Mouse (Mus musculus): ENCODE measurements around the gene Gm11564.
"Not testable (repeated sequence)": the region's sequence is repeated elsewhere in the genome, so short reads cannot be mapped to it uniquely, and the experiment has no call there.

Gene Gm11564

GRCm38 (mm10) chr11:99815566-99815965 lies at the start of gene Gm11564:
TSS of gene Gm11564 (minus strand) at chr11:99815666.
- not testable (repeated sequence) for DNase-seq (ENCODE audit: low spot score)

GRCm38 (mm10) chr11:99864176-99864575 lies 48.7 kb upstream of the Gm11564 start, which contains the start of gene Gm11559:
TSS of gene Gm11559 (plus strand) at chr11:99864476.
- not testable (repeated sequence) for DNase-seq (ENCODE audit: low spot score)

GRCm38 (mm10) chr11:99858761-99859160 lies 43.3 kb upstream of the Gm11564 start:
- no peak for DNase-seq (ENCODE audit: low spot score)

GRCm38 (mm10) chr11:99857617-99858016 lies 42.2 kb upstream of the Gm11564 start, which contains the start of gene Gm11568:
TSS of gene Gm11568 (plus strand) at chr11:99857917.
- no peak for DNase-seq (ENCODE audit: low spot score)

- DNase-seq (ENCODE audit: low spot score) = no peak
These were observed 38.7 kb upstream of the Gm11564 start for GRCm38 (mm10) chr11:99854121-99854520.

GRCm38 (mm10) chr11:99851508-99851907 lies 36.0 kb upstream of the Gm11564 start, which contains the start of gene Krtap4-16:
TSS of gene Krtap4-16 (minus strand) at chr11:99851608.
- no peak for DNase-seq (ENCODE audit: low spot score)

- no peak for DNase-seq (ENCODE audit: low spot score)
These were observed 31.3 kb upstream of the Gm11564 start for GRCm38 (mm10) chr11:99846746-99847145.

- no peak for DNase-seq (ENCODE audit: low spot score)
These were observed 26.7 kb upstream of the Gm11564 start for GRCm38 (mm10) chr11:99842185-99842584.

- DNase-seq (ENCODE audit: low spot score) = no peak
These were observed 22.5 kb upstream of the Gm11564 start, which contains the start of gene 2300003K06Rik for GRCm38 (mm10) chr11:99837966-99838365. TSS of gene 2300003K06Rik (minus strand) at chr11:99838066.

GRCm38 (mm10) chr11:99809792-99810191 lies 5.7 kb downstream of the Gm11564 start, which contains the start of gene Krtap4-13:
TSS of gene Krtap4-13 (minus strand) at chr11:99809892.
- DNase-seq (ENCODE audit: low spot score) = not testable (repeated sequence)

- DNase-seq (ENCODE audit: low spot score) = not testable (repeated sequence)
These were observed 11.1 kb downstream of the Gm11564 start, which contains the start of gene Gm11554 for GRCm38 (mm10) chr11:99804346-99804745. TSS of gene Gm11554 (minus strand) at chr11:99804446.

- not testable (repeated sequence) for DNase-seq (ENCODE audit: low spot score)
These were observed 16.6 kb downstream of the Gm11564 start, which contains the start of gene Gm11569 for GRCm38 (mm10) chr11:99798832-99799231. TSS of gene Gm11569 (minus strand) at chr11:99798932.

GRCm38 (mm10) chr11:99793367-99793766 lies 22.1 kb downstream of the Gm11564 start, which contains the start of gene Gm11596:
TSS of gene Gm11596 (minus strand) at chr11:99793467.
- DNase-seq (ENCODE audit: low spot score) = no peak

GRCm38 (mm10) chr11:99784900-99785299 lies 30.6 kb downstream of the Gm11564 start, which contains the start of gene Krtap4-9:
TSS of gene Krtap4-9 (plus strand) at chr11:99785200.
- not testable (repeated sequence) for DNase-seq (ENCODE audit: low spot score)

- no peak for DNase-seq (ENCODE audit: low spot score)
These were observed 34.9 kb downstream of the Gm11564 start, which contains the start of gene Krtap4-8 for GRCm38 (mm10) chr11:99780604-99781003. TSS of gene Krtap4-8 (minus strand) at chr11:99780704.

GRCm38 (mm10) chr11:99778401-99778800 lies 37.1 kb downstream of the Gm11564 start:
- no peak for DNase-seq (ENCODE audit: low spot score)

GRCm38 (mm10) chr11:99772813-99773212 lies 42.7 kb downstream of the Gm11564 start, which contains the start of gene Gm11595:
TSS of gene Gm11595 (minus strand) at chr11:99772913.
- DNase-seq (ENCODE audit: low spot score) = not testable (repeated sequence)

- no peak for DNase-seq (ENCODE audit: low spot score)
These were observed 47.1 kb downstream of the Gm11564 start for GRCm38 (mm10) chr11:99768410-99768809.

Data from ovary, postnatal 14 days (tissue).